Mouse (Mus musculus): ENCODE measurements around the gene Sema4d.

DNA sequence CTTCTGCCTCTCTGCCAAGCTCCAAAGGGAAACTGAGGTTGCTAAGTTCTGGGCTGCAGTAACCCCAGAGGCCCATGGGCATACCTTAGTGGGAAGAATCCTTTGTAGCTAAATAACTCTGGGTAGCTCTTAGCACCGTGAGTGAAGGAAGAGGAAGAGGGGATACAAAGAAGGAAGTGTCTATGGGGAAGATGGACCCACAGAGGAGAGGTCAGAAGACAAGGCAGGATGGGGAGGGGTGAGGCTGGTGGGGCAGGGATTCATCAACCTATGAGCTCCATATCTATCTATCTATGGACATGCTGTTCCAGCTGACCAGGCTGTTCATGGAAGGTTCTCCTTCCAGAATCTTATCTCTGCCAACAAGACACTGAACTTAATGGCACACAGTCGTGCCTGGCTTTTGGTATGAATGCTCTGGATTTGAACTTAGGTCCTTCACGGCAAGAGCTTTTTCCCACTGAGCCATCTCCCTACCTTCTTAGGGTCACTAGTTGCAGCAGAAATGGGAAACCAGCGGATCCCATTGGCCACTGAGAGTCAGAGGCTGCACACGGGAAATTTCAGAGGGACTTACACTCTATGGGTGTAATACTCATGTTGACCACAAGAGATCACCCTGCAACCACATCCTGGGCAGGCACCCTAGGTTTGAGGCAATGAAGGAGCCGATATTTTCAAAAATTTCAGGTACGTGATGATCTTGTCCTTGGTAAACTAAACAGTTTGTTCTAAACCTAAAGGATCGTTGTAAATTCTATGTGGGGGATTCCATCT lies 45.9 kb upstream of the Sema4d start:
- TF ChIP-seq CTCF (conservative IDR thresholded peaks at IDR 0.05; ENCODE audit: low read length) (peak; percentile 85), NANOG (IDR thresholded peaks at IDR 0.05; ENCODE audit: borderline replicate concordance, low read length) (no peak)

Data from E14TG2a.4 (cell line).